Mouse (Mus musculus) embryonic facial prominence, embryonic 14.5 days (tissue): ENCODE results near the gene Slc6a3. TPM values are rescaled to one million over a fixed set of nuclear protein-coding genes. Genes with fewer than 3 reads are reported as not detected.

Experiments
- ATAC-seq: fragments of 200-750 bp; cut with Nextera tagmentation; 2 replicates; pipeline ENCODE4 v1.8.0; 2017; ENCODE audit warnings: low read depth, moderate number of reproducible peaks, moderate TSS enrichment
- DNase-seq: peaks from one replicate; pipeline ENCODE4 v3.0.0-alpha.2; 2015; ENCODE audit warnings: low spot score
- H3K27ac ChIP-seq: fragments of 300-500 bp; sonication (generic); replicated peaks from 2 replicates; pipeline ENCODE4 v1.5.1; 2014; ENCODE audit warnings: low read depth, mild to moderate bottlenecking, low read length, moderate library complexity
- H3K27me3 ChIP-seq: fragments of 300-500 bp; sonication (generic); replicated peaks from 2 replicates; pipeline ENCODE4 v1.6.1; 2014; ENCODE audit warnings: low read length; ENCODE audit not compliant: control insufficient read depth, insufficient read depth
- H3K36me3 ChIP-seq: fragments of 300-500 bp; sonication (generic); 2 replicates; pipeline ENCODE4 v1.6.1; 2014; ENCODE audit warnings: low read length, mixed read lengths; ENCODE audit not compliant: control insufficient read depth, insufficient read depth
- H3K4me1 ChIP-seq: fragments of 300-500 bp; sonication (generic); 2 replicates; pipeline ENCODE4 v1.6.1; 2014; ENCODE audit warnings: antibody characterized with exemption, low read length; ENCODE audit not compliant: control insufficient read depth, insufficient read depth
- H3K4me2 ChIP-seq: fragments of 300-500 bp; sonication (generic); 2 replicates; pipeline ENCODE4 v1.6.1; 2014; ENCODE audit warnings: low read depth, mild to moderate bottlenecking, low read length, moderate library complexity, mixed read lengths
- H3K4me3 ChIP-seq: fragments of 300-500 bp; sonication (generic); 2 replicates; pipeline ENCODE4 v1.5.1; 2014; ENCODE audit warnings: low read depth, mild to moderate bottlenecking, low read length
- H3K9ac ChIP-seq: fragments of 300-500 bp; sonication (generic); 2 replicates; pipeline ENCODE4 v1.6.1; 2014; ENCODE audit warnings: low read depth, mild to moderate bottlenecking, low read length, moderate library complexity, mixed read lengths
- H3K9me3 ChIP-seq: fragments of 300-500 bp; sonication (generic); 2 replicates; pipeline ENCODE4 v1.6.1; 2016; ENCODE audit warnings: low read length; ENCODE audit not compliant: control insufficient read depth
- WGBS: fragments of 180-500 bp; shearing (Covaris S2); extraction: QIAGEN DNeasy Blood & Tissue Kit; methylation state at CpG from one replicate; pipeline ENCODE4 v1.1.7; 2014; 5-methylcytosine and 5-hydroxymethylcytosine counted together
- polyA plus RNA-seq: library from polyadenylated mRNA; unstranded; fragments of >200 nt; fragmentation: Nextera tagmentation; extraction: Ambion mirVana; gene quantifications from 2 replicates; pipeline ENCODE4 v1.2.1, GENCODE M21; 2014

The Slc6a3 gene
- polyA plus RNA-seq, 1 experiment from 2014 or later = not detected

DNA sequence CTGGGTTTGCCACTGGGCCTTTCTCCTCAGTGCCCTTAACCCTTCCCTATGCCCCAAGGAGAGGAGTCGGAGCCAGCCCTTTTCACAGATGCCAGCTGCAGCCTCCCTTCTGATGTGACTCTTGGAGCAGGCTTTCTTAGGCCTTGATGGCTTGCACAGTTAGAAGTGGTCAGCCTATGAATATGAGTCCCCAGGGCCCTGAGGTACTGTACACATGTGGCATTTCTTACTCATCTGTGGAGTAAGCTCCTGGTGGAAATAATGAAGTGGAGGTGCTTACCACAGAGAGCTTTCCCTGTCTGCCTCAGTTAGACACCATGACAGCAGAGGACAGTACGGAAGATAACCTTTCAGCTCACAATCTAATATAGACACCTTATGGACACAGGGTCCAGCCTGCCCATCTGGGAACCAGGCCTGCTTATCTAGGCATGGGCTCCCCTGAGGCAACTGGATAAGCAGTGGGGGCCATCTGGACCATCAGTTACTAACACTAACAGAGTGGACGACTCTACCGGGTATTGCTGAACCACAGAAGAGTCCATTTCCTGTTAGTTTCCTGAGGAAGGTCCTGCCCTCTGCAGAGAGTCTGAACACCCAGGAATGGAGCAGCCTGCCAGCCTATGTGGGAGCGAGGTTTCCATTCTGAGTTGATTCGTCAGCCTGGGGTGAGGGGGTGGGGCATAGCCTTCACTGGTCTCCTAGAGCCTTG lies 36.5 kb upstream of the Slc6a3 start:
- Histone ChIP-seq H3K36me3 (peaks cover 71% of the 10 kb centered on the region), H3K27me3 (no peaks in the 10 kb centered on the region), H3K4me3 (no peak overlapping the region), H3K9ac (no peak overlapping the region), H3K27ac (no peak overlapping the region), H3K4me2 (no peak overlapping the region), H3K4me1 (no peaks in the 10 kb centered on the region), H3K9me3 (no peaks in the 10 kb centered on the region)
- ATAC-seq (no peak), DNase-seq (no peak)
- 75% methylated on average over 6 of the region's 6 CpGs for WGBS

DNA sequence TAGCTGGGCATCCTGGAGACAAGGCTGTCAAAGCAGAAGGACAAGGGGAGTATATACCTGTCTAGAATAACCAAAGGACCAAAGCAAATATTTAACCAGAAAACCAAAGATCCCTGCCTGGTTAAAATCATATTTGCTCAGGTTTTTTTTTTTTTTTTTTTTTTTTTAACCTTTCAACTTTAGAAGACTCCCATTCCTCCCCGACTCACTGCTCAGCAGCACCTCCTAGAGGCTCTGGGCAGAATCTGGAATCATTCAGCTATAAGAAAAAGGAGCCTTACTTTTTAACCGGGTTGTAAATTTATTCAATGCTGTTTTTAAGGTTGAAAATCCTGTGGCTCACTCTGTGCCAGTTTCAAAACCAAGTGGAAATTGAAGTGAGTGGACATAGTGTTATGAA lies 33.8 kb upstream of the Slc6a3 start:
- Histone ChIP-seq H3K4me1 (no peaks in the 10 kb centered on the region), H3K4me3 (no peak overlapping the region), H3K36me3 (peaks cover 52% of the 10 kb centered on the region), H3K27me3 (no peaks in the 10 kb centered on the region), H3K27ac (no peak overlapping the region), H3K9me3 (no peaks in the 10 kb centered on the region), H3K4me2 (no peak overlapping the region), H3K9ac (no peak overlapping the region)
- DNase-seq = no peak
- WGBS = 57% methylated on average over 2 of the region's 2 CpGs
- no peak for ATAC-seq

DNA sequence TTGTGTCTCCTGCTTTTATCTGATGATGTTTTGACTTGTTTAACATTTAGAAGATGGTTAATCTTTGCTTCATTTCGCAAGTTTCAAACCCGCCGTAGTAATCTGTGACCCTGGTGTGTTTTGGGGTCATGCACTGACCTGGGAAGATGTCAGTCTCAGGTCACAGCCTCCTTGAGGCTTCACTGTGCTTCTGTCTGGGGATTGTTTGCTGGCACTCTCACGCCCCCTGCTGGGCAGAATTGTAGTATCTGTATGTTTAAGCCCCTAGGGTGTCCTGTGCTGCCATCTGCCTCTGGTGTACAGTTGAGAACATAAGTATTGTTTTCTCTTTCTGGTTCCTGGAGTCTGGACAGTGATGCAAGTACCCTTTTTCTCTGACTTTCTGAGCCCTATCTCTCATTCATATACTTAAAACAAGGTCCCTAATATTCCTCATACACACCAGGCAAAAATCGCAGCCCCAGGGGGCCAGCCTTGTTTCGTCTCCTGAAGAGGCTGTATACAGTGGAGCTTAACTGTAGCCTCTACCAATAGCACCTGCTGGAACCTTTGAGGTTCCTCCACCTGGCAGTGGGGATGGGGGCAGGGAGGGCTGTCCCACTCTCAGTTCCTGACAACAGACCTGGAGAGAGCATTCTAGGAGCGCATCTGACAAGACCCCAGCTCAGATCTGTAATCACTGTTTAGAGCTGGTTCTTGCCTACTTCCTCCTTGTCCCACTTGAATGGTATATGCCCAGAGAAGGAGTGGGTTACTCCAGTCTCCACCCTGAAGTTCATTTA lies 30.7 kb upstream of the Slc6a3 start:
- DNase-seq (peak; percentile 69), ATAC-seq (peak; percentile 75; the same call in 1 of the 2 replicates)
- 57% methylated on average over 7 of the region's 7 CpGs for WGBS

DNA sequence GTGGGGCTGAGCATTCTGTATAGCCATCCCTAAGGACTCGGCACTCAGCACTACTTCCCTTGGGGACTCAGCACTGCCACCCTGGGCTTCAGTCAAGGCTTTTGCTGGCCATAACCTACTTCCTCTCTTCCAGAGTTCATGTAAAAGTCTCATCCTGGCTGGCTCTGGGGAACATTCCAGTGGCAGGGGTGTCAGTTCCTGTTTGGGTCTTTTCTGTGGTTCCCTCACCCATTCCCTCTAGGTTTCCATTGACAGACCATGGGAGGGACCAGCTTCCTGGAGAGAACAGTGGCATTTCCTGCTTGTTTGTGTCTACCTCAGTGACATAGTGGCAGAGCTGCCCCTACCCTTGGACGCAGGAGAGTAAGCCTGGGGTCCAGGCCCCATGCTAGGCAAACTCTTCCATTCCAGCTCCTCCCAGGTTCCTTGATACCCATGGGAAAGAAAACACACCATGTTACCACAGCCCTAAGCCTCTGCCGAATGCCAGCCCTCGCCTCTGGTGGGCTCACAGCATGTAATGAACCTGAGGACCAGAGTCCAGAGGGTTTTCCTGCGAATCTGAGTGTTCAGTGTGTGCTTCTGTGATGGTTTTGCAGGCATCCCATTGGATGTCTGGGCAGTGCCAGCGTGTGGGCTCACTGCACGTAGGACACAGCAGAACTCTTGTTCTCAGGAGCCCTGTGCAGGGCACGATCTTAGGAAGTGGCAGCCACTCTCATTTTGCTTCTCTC lies 27.6 kb upstream of the Slc6a3 start:
- no peak for ATAC-seq
- Histone ChIP-seq H3K27me3 (no peaks in the 10 kb centered on the region), H3K27ac (no peak overlapping the region), H3K4me3 (no peak overlapping the region), H3K9ac (no peak overlapping the region), H3K36me3 (peaks cover 46% of the 10 kb centered on the region), H3K9me3 (no peaks in the 10 kb centered on the region), H3K4me1 (no peaks in the 10 kb centered on the region), H3K4me2 (no peak overlapping the region)
- DNase-seq = no peak
- 80% methylated on average over 8 of the region's 8 CpGs for WGBS

More for the DNA sequence above, 30.7 kb upstream of the Slc6a3 start:
- Histone ChIP-seq H3K27me3 (no peaks in the 10 kb centered on the region), H3K36me3 (peaks cover 38% of the 10 kb centered on the region), H3K4me2 (no peak overlapping the region), H3K9me3 (no peaks in the 10 kb centered on the region), H3K9ac (no peak overlapping the region), H3K4me3 (no peak overlapping the region), H3K4me1 (no peaks in the 10 kb centered on the region), H3K27ac (no peak overlapping the region)

DNA sequence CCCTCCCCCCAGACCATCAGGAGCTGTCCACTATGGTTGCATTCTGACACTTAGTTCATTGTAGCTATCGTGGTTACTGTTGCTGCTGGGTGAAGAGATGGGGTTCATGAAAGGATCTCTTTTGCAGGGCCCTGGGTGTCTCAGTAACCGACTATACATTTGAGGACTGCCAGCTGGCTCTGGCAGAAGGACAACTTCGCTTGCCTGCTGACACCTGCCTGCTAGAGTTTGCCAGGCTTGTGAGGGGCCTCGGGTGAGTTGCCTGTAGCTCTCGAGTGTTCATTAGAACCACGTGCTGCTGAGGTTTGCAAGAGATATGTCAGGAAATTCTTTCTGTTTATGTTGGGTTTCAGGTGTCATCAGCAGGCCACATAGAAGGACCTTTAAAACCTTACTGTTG lies 26.7 kb upstream of the Slc6a3 start:
- WGBS = 64% methylated on average over 6 of the region's 6 CpGs
- no peak overlapping the region for H3K9ac ChIP-seq

DNA sequence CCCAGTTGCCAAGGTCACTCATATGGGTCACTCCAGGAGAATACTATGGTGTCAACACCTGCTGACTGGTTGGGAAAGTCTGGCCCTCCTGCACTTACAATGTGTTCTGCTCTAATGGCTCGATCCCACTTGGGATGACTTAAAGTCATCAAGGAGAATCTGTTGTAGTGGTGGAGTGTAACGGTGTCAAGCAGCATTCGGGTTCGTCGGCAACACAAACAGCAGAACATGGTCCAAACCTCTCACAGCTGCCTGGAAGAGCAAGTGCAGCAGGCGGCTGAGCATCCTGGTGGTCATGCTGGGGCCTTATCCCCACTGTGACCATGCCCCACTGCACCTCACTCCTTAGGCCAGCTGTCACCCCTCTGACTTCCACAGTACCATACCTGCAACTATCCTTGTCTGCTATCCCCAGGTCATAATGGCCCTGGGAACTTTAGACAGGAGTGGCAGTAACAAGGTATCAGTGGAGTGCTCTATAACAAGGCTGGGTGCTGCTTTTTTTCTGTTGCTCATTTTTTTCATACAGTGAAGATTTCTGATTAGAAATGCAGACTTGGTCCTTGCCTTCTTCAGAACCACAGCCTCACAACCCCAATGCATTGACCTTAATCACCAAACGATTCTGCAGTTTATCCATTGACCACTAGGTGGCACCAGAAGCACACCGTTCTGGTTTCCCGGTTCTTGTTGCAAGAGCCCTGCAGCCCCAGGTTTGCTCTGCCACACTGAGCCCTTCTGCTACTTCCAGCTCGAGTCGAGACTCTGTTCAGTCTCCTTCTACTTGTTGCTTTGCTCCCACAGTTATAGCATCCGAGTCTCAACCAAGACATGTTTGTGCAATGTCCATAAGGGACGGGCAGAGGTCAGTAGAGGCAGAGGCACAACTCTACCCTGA lies 23.5 kb upstream of the Slc6a3 start:
- Histone ChIP-seq H3K4me2 (no peak overlapping the region), H3K9ac (no peak overlapping the region), H3K4me3 (no peak overlapping the region), H3K36me3 (peaks cover 67% of the 10 kb centered on the region), H3K9me3 (no peaks in the 10 kb centered on the region), H3K27ac (no peak overlapping the region), H3K27me3 (no peaks in the 10 kb centered on the region), H3K4me1 (no peaks in the 10 kb centered on the region)
- DNase-seq (peak; percentile 76), ATAC-seq (0 out of 2 replicates have a peak, but pooled peaks have one; percentile 50)
- 59% methylated on average over 13 of the region's 13 CpGs for WGBS

More for the DNA sequence above, 26.7 kb upstream of the Slc6a3 start:
- DNase-seq = no peak
- H3K27me3 ChIP-seq = no peaks in the 10 kb centered on the region
- no peaks in the 10 kb centered on the region for H3K9me3 ChIP-seq
- no peaks in the 10 kb centered on the region for H3K4me1 ChIP-seq
- peaks cover 54% of the 10 kb centered on the region for H3K36me3 ChIP-seq
- no peak for ATAC-seq
- H3K4me3 ChIP-seq = no peak overlapping the region
- H3K4me2 ChIP-seq = no peak overlapping the region
- no peak overlapping the region for H3K27ac ChIP-seq

DNA sequence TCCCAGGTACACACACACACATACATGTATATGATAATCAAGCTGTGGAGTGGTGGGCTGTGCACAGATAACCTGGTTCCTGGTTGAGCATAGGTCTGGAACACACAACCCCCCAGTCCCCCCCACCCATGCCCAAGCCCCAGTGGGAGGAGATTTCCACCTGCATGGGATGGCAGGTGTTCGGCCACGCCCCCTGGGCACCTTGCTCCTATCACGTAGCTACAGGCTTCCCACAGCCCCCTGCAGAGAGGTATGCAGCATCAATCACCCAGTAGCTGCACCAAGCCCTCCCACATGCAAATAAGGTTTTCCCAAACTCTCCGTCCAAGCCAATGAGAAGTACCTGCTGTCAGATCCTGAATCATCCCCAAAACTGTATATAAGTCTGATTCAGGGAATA lies 19.7 kb upstream of the Slc6a3 start:
- Histone ChIP-seq H3K9me3 (no peaks in the 10 kb centered on the region), H3K4me2 (no peak overlapping the region), H3K36me3 (peaks cover 48% of the 10 kb centered on the region), H3K4me3 (no peak overlapping the region), H3K4me1 (no peaks in the 10 kb centered on the region), H3K9ac (no peak overlapping the region), H3K27me3 (no peaks in the 10 kb centered on the region), H3K27ac (no peak overlapping the region)
- no peak for DNase-seq
- 79% methylated on average over 4 of the region's 4 CpGs for WGBS
- ATAC-seq = no peak

DNA sequence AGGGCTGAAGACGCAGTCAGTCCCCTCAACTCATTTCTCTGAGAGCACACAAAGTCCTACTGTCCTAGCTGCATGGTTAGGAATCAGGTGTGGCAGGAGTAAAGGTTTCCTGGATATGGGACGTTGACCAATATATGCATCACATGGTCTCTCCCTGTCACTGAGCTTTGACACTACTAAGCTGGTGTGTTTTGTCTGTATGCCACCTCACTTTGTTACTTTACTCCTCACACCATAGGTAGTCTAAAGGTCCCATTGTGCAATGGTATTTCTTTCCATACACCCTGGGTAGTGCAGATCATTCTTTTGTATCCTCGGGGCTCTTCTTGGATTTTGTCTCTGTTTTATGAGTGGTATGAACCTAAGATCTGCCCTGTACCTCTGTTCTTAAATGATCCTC lies 2.8 kb upstream of the Slc6a3 start:
- ATAC-seq (no peak), DNase-seq (no peak)
- 86% methylated on average over 3 of the region's 3 CpGs for WGBS
- H3K4me2 ChIP-seq = no peak overlapping the region
- no peak overlapping the region for H3K4me3 ChIP-seq
- H3K4me1 ChIP-seq = no peaks in the 10 kb centered on the region
- H3K27ac ChIP-seq = no peak overlapping the region
- H3K9me3 ChIP-seq = 0 out of 2 replicates have a peak, but pooled peaks cover 3% of the 10 kb centered on the region
- no peaks in the 10 kb centered on the region for H3K36me3 ChIP-seq
- peaks cover 43% of the 10 kb centered on the region for H3K27me3 ChIP-seq
- H3K9ac ChIP-seq = no peak overlapping the region
